ENCODE assay signal across 8 mouse cellular contexts in the genomic region with DNA sequence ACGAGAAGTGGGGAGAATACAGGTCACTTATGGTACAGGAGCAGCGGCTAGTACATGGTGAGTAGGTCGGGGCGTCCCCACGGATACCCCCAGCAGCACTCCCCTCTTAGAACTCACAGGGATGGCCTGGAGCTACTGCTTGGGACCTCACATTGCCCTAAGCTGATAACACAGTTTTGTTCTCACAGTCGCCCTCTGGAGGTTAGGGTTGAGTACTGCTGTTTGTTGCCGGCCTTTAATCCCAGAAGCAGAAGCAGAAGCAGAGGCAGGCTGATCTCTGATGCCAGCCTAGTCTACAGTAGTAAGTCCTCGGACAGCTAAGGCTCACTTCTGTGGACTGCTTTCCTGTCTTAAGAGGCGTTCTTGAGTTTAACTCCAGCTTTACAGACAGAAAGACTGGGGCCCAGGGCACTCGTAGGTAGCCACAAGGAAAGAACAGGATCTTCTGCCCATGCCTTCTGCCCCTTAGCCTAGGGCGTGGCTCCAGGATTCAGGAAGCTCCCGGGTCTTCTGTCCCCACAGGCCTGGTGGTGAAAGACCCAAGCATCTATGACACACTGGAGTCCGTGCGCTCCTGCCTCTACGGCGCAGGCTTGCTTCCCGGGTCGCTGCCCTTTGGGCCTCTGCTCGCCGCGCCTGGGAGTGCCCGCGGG. TPM values are rescaled to one million over a fixed set of nuclear protein-coding genes. Genes with fewer than 3 reads are reported as not detected.
DNase-seq lines count a peak whose midpoint lies in the region; ATAC-seq lines count a peak whose summit lies in the region.

No protein-coding gene starts in this region.

- H3K4me3 ChIP-seq in forebrain, embryonic 10.5 days, result peak overlapping the region; percentile 25
- H3K4me3 ChIP-seq in forebrain, embryonic 16.5 days (replicated peaks; ENCODE audit: low read length), result no peak overlapping the region; the same call in 1 of the 2 replicates
- H3K4me3 ChIP-seq in heart, embryonic 16.5 days (ENCODE audit: low read length), result peak overlapping the region; percentile 31
- H3K4me3 ChIP-seq in limb, embryonic 13.5 days, result no peak overlapping the region

- WGBS in forebrain, embryonic 10.5 days, result 83% methylated on average over 23 of the region's 23 CpGs
- 87% methylated on average over 23 of the region's 23 CpGs for WGBS in forebrain, embryonic 16.5 days
- 73% methylated on average over 23 of the region's 23 CpGs for WGBS in heart, embryonic 16.5 days
- 81% methylated on average over 23 of the region's 23 CpGs for WGBS in limb, embryonic 13.5 days

- H3K27ac ChIP-seq in forebrain, embryonic 10.5 days, result no peak overlapping the region; the same call in 1 of the 2 replicates
- no peak overlapping the region for H3K27ac ChIP-seq in forebrain, embryonic 16.5 days (ENCODE audit: low read length)
- no peak overlapping the region for H3K27ac ChIP-seq in heart, embryonic 16.5 days (ENCODE audit: low read length)
- no peak overlapping the region for H3K27ac ChIP-seq in limb, embryonic 13.5 days

- DNase-seq in forebrain, embryonic 10.5 days (ENCODE audit: extremely low spot score, low spot score), result no peak
- DNase-seq in ZHBTc4 (ENCODE audit: low read depth, low spot score), result peak; percentile 93
- no peak for DNase-seq in urinary bladder, postnatal 36 days (ENCODE audit: low spot score in 2 of 2)
- DNase-seq in layer of hippocampus, postnatal 14 days (ENCODE audit: low spot score in 2 of 2), result no peak

- H3K36me3 ChIP-seq in forebrain, embryonic 10.5 days (replicated peaks), result peaks cover 47% of the 10 kb centered on the region
- no peaks in the 10 kb centered on the region for H3K36me3 ChIP-seq in forebrain, embryonic 16.5 days (ENCODE audit: control insufficient read depth, insufficient read depth)
- H3K36me3 ChIP-seq in heart, embryonic 16.5 days (ENCODE audit: control insufficient read depth, insufficient read depth), result peaks cover 19% of the 10 kb centered on the region
- peaks cover 49% of the 10 kb centered on the region for H3K36me3 ChIP-seq in limb, embryonic 13.5 days

- H3K9me3 ChIP-seq in forebrain, embryonic 10.5 days, result peaks cover 8% of the 10 kb centered on the region; the same call in 1 of the 2 replicates
- H3K9me3 ChIP-seq in forebrain, embryonic 16.5 days (ENCODE audit: control insufficient read depth, low read length), result no peaks in the 10 kb centered on the region
- no peaks in the 10 kb centered on the region for H3K9me3 ChIP-seq in heart, embryonic 16.5 days (replicated peaks; ENCODE audit: control insufficient read depth, low read length)
- no peaks in the 10 kb centered on the region for H3K9me3 ChIP-seq in limb, embryonic 13.5 days

- no peak overlapping the region for H3K9ac ChIP-seq in forebrain, embryonic 16.5 days (replicated peaks; ENCODE audit: low read depth, low read length)
- H3K9ac ChIP-seq in heart, embryonic 16.5 days (ENCODE audit: low read length), result peak overlapping the region; percentile 57
- no peak overlapping the region for H3K9ac ChIP-seq in limb, embryonic 13.5 days

- ATAC-seq in forebrain, embryonic 16.5 days, result no peak
- no peak for ATAC-seq in heart, embryonic 16.5 days (replicated peaks; ENCODE audit: extremely low read depth, insufficient read depth, low FRiP score)
- no peak for ATAC-seq in limb, embryonic 13.5 days (ENCODE audit: low FRiP score, low read depth)
- ATAC-seq in monocyte, adult 5-6 weeks (replicated peaks; ENCODE audit: insufficient number of reproducible peaks, low FRiP score, low TSS enrichment, poor library complexity, severe bottlenecking), result peak; percentile 71

- peaks cover 53% of the 10 kb centered on the region for H3K4me1 ChIP-seq in forebrain, embryonic 10.5 days
- H3K4me1 ChIP-seq in forebrain, embryonic 16.5 days (replicated peaks; ENCODE audit: control insufficient read depth, insufficient read depth, low read length), result no peaks in the 10 kb centered on the region
- H3K4me1 ChIP-seq in heart, embryonic 16.5 days (ENCODE audit: control insufficient read depth, insufficient read depth, low read length), result peaks cover 22% of the 10 kb centered on the region
- H3K4me1 ChIP-seq in limb, embryonic 13.5 days, result peaks cover 72% of the 10 kb centered on the region

- H3K27me3 ChIP-seq in forebrain, embryonic 10.5 days (ENCODE audit: poor library complexity, severe bottlenecking), result peaks cover 47% of the 10 kb centered on the region
- H3K27me3 ChIP-seq in forebrain, embryonic 16.5 days (replicated peaks; ENCODE audit: control insufficient read depth, insufficient read depth, low read length), result no peaks in the 10 kb centered on the region
- no peaks in the 10 kb centered on the region for H3K27me3 ChIP-seq in heart, embryonic 16.5 days (ENCODE audit: control insufficient read depth, insufficient read depth, low read length)
- 0 out of 2 replicates have a peak, but pooled peaks cover 2% of the 10 kb centered on the region for H3K27me3 ChIP-seq in limb, embryonic 13.5 days

- H3K4me2 ChIP-seq in forebrain, embryonic 16.5 days (ENCODE audit: low read length), result no peak overlapping the region
- H3K4me2 ChIP-seq in heart, embryonic 16.5 days (ENCODE audit: low read depth, low read length), result peak overlapping the region; percentile 58
- peak overlapping the region; percentile 30 for H3K4me2 ChIP-seq in limb, embryonic 13.5 days (replicated peaks)

RNA-seq across cellular contexts. Expression of a gene that starts 7.1 kb away (rescaled TPM):
- polyA plus RNA-seq in forebrain, embryonic 10.5 days (2016; fragmentation: Nextera tagmentation; extraction: Ambion mirVana), result 2.6 and 4.1 TPM in 2 replicates
- polyA plus RNA-seq in forebrain, embryonic 16.5 days (2015; fragmentation: Nextera tagmentation; extraction: Ambion mirVana), result 1.3 and 1.8 TPM in 2 replicates
- polyA plus RNA-seq in heart, embryonic 16.5 days (2015; fragmentation: Nextera tagmentation; extraction: Ambion mirVana), result 3.1 and 3.4 TPM in 2 replicates
- 5.7 and 6.0 TPM in 2 replicates for polyA plus RNA-seq in limb, embryonic 13.5 days (2015; fragmentation: Nextera tagmentation; extraction: Ambion mirVana)
- 4.9 to 10.8 TPM (median 9.0 TPM) in 3 replicates for total RNA-seq in monocyte, adult 5-6 weeks (2017)
- 10 to 100 TPM; 53.4 to 55.2 TPM for total RNA-seq in layer of hippocampus, postnatal 14 days (2021)

RNA-seq across cellular contexts. Expression of a gene that starts 22.9 kb away (rescaled TPM):
- 3.7 and 5.2 TPM in 2 replicates for polyA plus RNA-seq in forebrain, embryonic 10.5 days (2016; fragmentation: Nextera tagmentation; extraction: Ambion mirVana)
- 4.5 TPM in 2 replicates for polyA plus RNA-seq in forebrain, embryonic 16.5 days (2015; fragmentation: Nextera tagmentation; extraction: Ambion mirVana)
- 12.6 and 13.5 TPM in 2 replicates for polyA plus RNA-seq in heart, embryonic 16.5 days (2015; fragmentation: Nextera tagmentation; extraction: Ambion mirVana)
- 10.0 and 10.3 TPM in 2 replicates for polyA plus RNA-seq in limb, embryonic 13.5 days (2015; fragmentation: Nextera tagmentation; extraction: Ambion mirVana)
- total RNA-seq in monocyte, adult 5-6 weeks (2017), result 717 to 1,434 TPM (median 717 TPM) in 3 replicates
- total RNA-seq in layer of hippocampus, postnatal 14 days (2021), result 10 to 100 TPM; 34.5 to 54.4 TPM

RNA-seq across cellular contexts. Expression of a gene that starts 53.0 kb away (rescaled TPM):
- polyA plus RNA-seq in forebrain, embryonic 10.5 days (2016; fragmentation: Nextera tagmentation; extraction: Ambion mirVana), result 77.2 and 77.8 TPM in 2 replicates
- polyA plus RNA-seq in forebrain, embryonic 16.5 days (2015; fragmentation: Nextera tagmentation; extraction: Ambion mirVana), result 87.4 and 92.4 TPM in 2 replicates
- polyA plus RNA-seq in heart, embryonic 16.5 days (2015; fragmentation: Nextera tagmentation; extraction: Ambion mirVana), result 64.5 and 68.9 TPM in 2 replicates
- polyA plus RNA-seq in limb, embryonic 13.5 days (2015; fragmentation: Nextera tagmentation; extraction: Ambion mirVana), result 64.1 and 70.4 TPM in 2 replicates
- 52.9 to 72.0 TPM (median 58.7 TPM) in 3 replicates for total RNA-seq in monocyte, adult 5-6 weeks (2017)
- total RNA-seq in layer of hippocampus, postnatal 14 days (2021), result 10 to 100 TPM; 45.9 to 47.3 TPM

RNA-seq across cellular contexts. Expression of a gene that starts 57.3 kb away (rescaled TPM):
- polyA plus RNA-seq in forebrain, embryonic 10.5 days (2016; fragmentation: Nextera tagmentation; extraction: Ambion mirVana), result 5.8 TPM in 2 replicates
- 26.0 and 27.4 TPM in 2 replicates for polyA plus RNA-seq in forebrain, embryonic 16.5 days (2015; fragmentation: Nextera tagmentation; extraction: Ambion mirVana)
- polyA plus RNA-seq in heart, embryonic 16.5 days (2015; fragmentation: Nextera tagmentation; extraction: Ambion mirVana), result 7.1 and 8.0 TPM in 2 replicates
- polyA plus RNA-seq in limb, embryonic 13.5 days (2015; fragmentation: Nextera tagmentation; extraction: Ambion mirVana), result 6.1 and 7.1 TPM in 2 replicates
- 14.2 to 16.4 TPM (median 14.2 TPM) in 3 replicates for total RNA-seq in monocyte, adult 5-6 weeks (2017)
- 10 to 100 TPM; 71.3 to 79.6 TPM for total RNA-seq in layer of hippocampus, postnatal 14 days (2021)

Comparison
In these comparisons a context has a peak if more than half of its experiments do, and no peak if none do; other contexts are left out.
1. H3K4me3 ChIP-seq: peak in forebrain, embryonic 10.5 days (single experiment) and heart, embryonic 16.5 days (single experiment); none in forebrain, embryonic 16.5 days (single experiment) and limb, embryonic 13.5 days (single experiment).